Mouse (Mus musculus) heart, adult 2 months (tissue): ENCODE results near the gene Cacna1b.

Experiments used
- CTCF ChIP-seq: fragments of 200-600 bp; IDR thresholded peaks from 2 replicates; pipeline ENCODE4 v1.8.1; 2022; ENCODE audit warnings: antibody characterized with exemption, mild to moderate bottlenecking, moderate library complexity
- POLR2A ChIP-seq: fragments of 200-500 bp; IDR thresholded peaks from 2 replicates; pipeline ENCODE4 v1.6.1; 2011; ENCODE audit warnings: mild to moderate bottlenecking, low read depth, low read length, control low read depth; ENCODE audit not compliant: insufficient read depth

DNA sequence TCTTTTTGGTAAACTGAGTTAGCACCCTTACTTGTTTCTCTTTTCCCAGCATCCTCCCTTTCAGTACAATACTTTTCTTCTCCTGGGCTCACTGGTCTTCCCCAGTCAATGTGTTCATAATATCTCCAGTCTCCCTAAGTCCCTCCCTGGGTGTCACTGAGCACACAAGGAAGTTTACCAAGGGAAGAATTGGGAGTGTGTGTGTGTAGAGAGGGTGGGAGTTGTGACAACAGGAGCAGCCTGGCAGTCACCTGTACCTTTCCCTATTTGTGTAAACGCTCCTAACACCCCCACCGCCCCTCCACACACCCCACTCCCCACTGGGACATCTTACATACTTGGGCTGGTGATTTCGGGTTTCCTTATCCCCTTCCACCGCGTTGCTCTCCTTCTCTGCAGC, 84.4 kb downstream of the Cacna1b start:
- TF ChIP-seq CTCF (no peak), POLR2A (no peak)
